10 mouse cellular contexts compared by ENCODE assay signal in the genomic region with DNA sequence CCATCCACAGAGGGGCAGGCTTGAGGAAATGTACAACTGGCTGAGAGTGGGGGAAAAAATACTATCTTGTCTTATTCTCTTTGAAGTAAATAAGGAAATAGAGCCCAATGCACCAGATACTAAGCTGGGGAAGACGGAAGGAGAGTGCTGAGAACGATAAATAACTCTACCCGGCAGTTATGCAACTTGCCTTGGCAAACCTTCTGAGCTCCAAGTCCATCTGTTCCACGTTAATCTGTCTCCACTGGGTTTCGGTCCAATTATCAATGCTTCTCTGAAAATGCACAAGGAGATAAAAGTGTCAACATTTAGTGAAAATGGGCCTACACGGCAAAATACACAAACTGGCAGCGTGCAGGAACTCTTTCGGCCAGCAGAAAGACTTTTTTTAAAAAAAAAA.
A peak's percentile ranks its signal among the peaks of the same experiment; 100 is the strongest.
DNase-seq lines count a peak whose midpoint lies in the region; ATAC-seq lines count a peak whose summit lies in the region.
"Had no signal": no experiment of that assay in that cellular context is flagged by ENCODE, and none has a peak within 500 bp of the region (broad histone marks: within the 10 kb centered on the region; RNA-seq: fewer than 3 reads in every experiment).

No protein-coding gene starts in this region.

- no peak overlapping the region for H3K4me2 ChIP-seq in forebrain, embryonic 11.5 days (ENCODE audit: low read depth, low read length, severe bottlenecking)
- H3K4me2 ChIP-seq: midbrain, embryonic 13.5 days had no signal

- no peak for ATAC-seq in forebrain, embryonic 11.5 days (replicated peaks; ENCODE audit: low FRiP score)
- ATAC-seq: intestine, postnatal 0 days; midbrain, embryonic 13.5 days had no signal

- H3K27ac ChIP-seq in forebrain, embryonic 11.5 days (ENCODE audit: low read depth, low read length) = no peak overlapping the region
- H3K27ac ChIP-seq: midbrain, embryonic 13.5 days had no signal

- WGBS in forebrain, embryonic 11.5 days = 87% methylated on average over 8 of the region's 8 CpGs

- H3K27me3 ChIP-seq in forebrain, embryonic 11.5 days (ENCODE audit: control insufficient read depth, insufficient read depth, low read length) = no peaks in the 10 kb centered on the region
- H3K27me3 ChIP-seq: midbrain, embryonic 13.5 days had no signal

- no peak overlapping the region for H3K9ac ChIP-seq in forebrain, embryonic 11.5 days (ENCODE audit: low read length)
- H3K9ac ChIP-seq: midbrain, embryonic 13.5 days had no signal

- DNase-seq in adrenal gland, postnatal 10 days = peak; percentile 4
- DNase-seq in adrenal gland, postnatal 4 days (ENCODE audit: low spot score in 2 of 2) = no peak
- peak; percentile 1 to 5 for DNase-seq in lung, adult 18-20 months
- no peak for DNase-seq in lung, postnatal 4 days
- DNase-seq in heart, postnatal 36 days = peak; percentile 10 to 21
- peak; percentile 18 for DNase-seq in lung, postnatal 25 days (ENCODE audit: low spot score)
- no peak for DNase-seq in gastrocnemius, adult 18-20 months (ENCODE audit: low spot score)
- DNase-seq in forebrain, embryonic 11.5 days (ENCODE audit: low spot score) = no peak

- no peaks in the 10 kb centered on the region for H3K4me1 ChIP-seq in forebrain, embryonic 11.5 days (replicated peaks; ENCODE audit: control insufficient read depth, insufficient read depth, low read length)
- H3K4me1 ChIP-seq: midbrain, embryonic 13.5 days had no signal

- H3K36me3 ChIP-seq in forebrain, embryonic 11.5 days (ENCODE audit: control insufficient read depth, insufficient read depth, low read length) = no peaks in the 10 kb centered on the region
- H3K36me3 ChIP-seq: midbrain, embryonic 13.5 days had no signal

- H3K9me3 ChIP-seq in forebrain, embryonic 11.5 days (ENCODE audit: control insufficient read depth, low read length) = no peaks in the 10 kb centered on the region
- H3K9me3 ChIP-seq: midbrain, embryonic 13.5 days had no signal

- intact Hi-C loops in heart, postnatal 36 days (cut with DNase I) = no loop called here

- H3K4me3 ChIP-seq in forebrain, embryonic 11.5 days (ENCODE audit: low read depth, low read length) = no peak overlapping the region
- H3K4me3 ChIP-seq: midbrain, embryonic 13.5 days had no signal

Comparison
In these comparisons a context has a peak if more than half of its experiments do, and no peak if none do; other contexts are left out.
1. DNase-seq: peak in adrenal gland, postnatal 10 days (single experiment), lung, adult 18-20 months (2 of 2), heart, postnatal 36 days (2 of 2) and lung, postnatal 25 days (single experiment); none in adrenal gland, postnatal 4 days (0 of 2), lung, postnatal 4 days (0 of 2), gastrocnemius, adult 18-20 months (single experiment) and forebrain, embryonic 11.5 days (single experiment).